In genomic region chr7:36504010-36504875, GRCm38 (mm10) we compare ENCODE assay signal across 16 mouse cellular contexts.
DNase-seq lines count a peak whose midpoint lies in the region; ATAC-seq and TF ChIP-seq lines count a peak whose summit lies in the region.
"Had no signal": no experiment of that assay in that cellular context is flagged by ENCODE, and none has a peak within 500 bp of the region (broad histone marks: within the 10 kb centered on the region; RNA-seq: fewer than 3 reads in every experiment).

No protein-coding gene starts in this region.

- no peak overlapping the region for H3K27ac ChIP-seq in embryonic facial prominence, embryonic 11.5 days (replicated peaks; ENCODE audit: low read depth, low read length)
- H3K27ac ChIP-seq in hindbrain, embryonic 14.5 days: no peak overlapping the region
- H3K27ac ChIP-seq in neural tube, embryonic 15.5 days (replicated peaks): no peak overlapping the region
- no peak overlapping the region for H3K27ac ChIP-seq in layer of hippocampus, adult 2 months
- H3K27ac ChIP-seq: embryonic facial prominence, embryonic 13.5 days; intestine, embryonic 15.5 days; limb, embryonic 12.5 days; liver, embryonic 15.5 days had no signal

- whole genome bisulfite sequencing in embryonic facial prominence, embryonic 11.5 days: 68% methylated on average over 15 of the region's 15 CpGs
- 56% methylated on average over 15 of the region's 15 CpGs for WGBS in hindbrain, embryonic 14.5 days
- WGBS in neural tube, embryonic 15.5 days: 54% methylated on average over 15 of the region's 15 CpGs

- no peaks in the 10 kb centered on the region for H3K36me3 ChIP-seq in embryonic facial prominence, embryonic 11.5 days (replicated peaks; ENCODE audit: control insufficient read depth, insufficient read depth, low read depth, low read length)
- no peaks in the 10 kb centered on the region for H3K36me3 ChIP-seq in hindbrain, embryonic 14.5 days (replicated peaks; ENCODE audit: control insufficient read depth, insufficient read depth)
- H3K36me3 ChIP-seq in neural tube, embryonic 15.5 days: no peaks in the 10 kb centered on the region
- H3K36me3 ChIP-seq: embryonic facial prominence, embryonic 13.5 days; G1E; intestine, embryonic 15.5 days; limb, embryonic 12.5 days; liver, embryonic 15.5 days had no signal

- no peak overlapping the region for H3K4me2 ChIP-seq in embryonic facial prominence, embryonic 11.5 days (ENCODE audit: low read depth, low read length)
- H3K4me2 ChIP-seq in hindbrain, embryonic 14.5 days (replicated peaks): no peak overlapping the region
- H3K4me2 ChIP-seq in neural tube, embryonic 15.5 days: no peak overlapping the region
- H3K4me2 ChIP-seq: embryonic facial prominence, embryonic 13.5 days; intestine, embryonic 15.5 days; limb, embryonic 12.5 days; liver, embryonic 15.5 days had no signal

- DNase-seq in left cerebral cortex, postnatal 4 days: peak; percentile 6
- DNase-seq in left cerebral cortex, postnatal 10 days (ENCODE audit: extremely low spot score in 1 of 2, low spot score in 2 of 2): no peak
- peak; percentile 11 for DNase-seq in embryonic facial prominence, embryonic 11.5 days (ENCODE audit: low spot score)
- no peak for DNase-seq in hindbrain, embryonic 14.5 days (ENCODE audit: low spot score)
- DNase-seq in layer of hippocampus, adult 2 months (ENCODE audit: low spot score in 2 of 2): no peak
- no peak for DNase-seq in natural killer cell, adult 2 months (ENCODE audit: low spot score in 2 of 2)
- DNase-seq: cerebellum, adult 9-10 months; kidney, postnatal 36 days; thymus, postnatal 25 days had no signal

- no peaks in the 10 kb centered on the region for H3K9me3 ChIP-seq in embryonic facial prominence, embryonic 11.5 days (replicated peaks; ENCODE audit: control insufficient read depth, low read length)
- no peaks in the 10 kb centered on the region for H3K9me3 ChIP-seq in hindbrain, embryonic 14.5 days (ENCODE audit: control insufficient read depth, low read length)
- no peaks in the 10 kb centered on the region for H3K9me3 ChIP-seq in neural tube, embryonic 15.5 days (replicated peaks)
- H3K9me3 ChIP-seq: embryonic facial prominence, embryonic 13.5 days; intestine, embryonic 15.5 days; limb, embryonic 12.5 days; liver, embryonic 15.5 days had no signal

- H3K9ac ChIP-seq in embryonic facial prominence, embryonic 11.5 days (replicated peaks; ENCODE audit: low read length): no peak overlapping the region
- H3K9ac ChIP-seq in hindbrain, embryonic 14.5 days: no peak overlapping the region
- no peak overlapping the region for H3K9ac ChIP-seq in neural tube, embryonic 15.5 days (replicated peaks)
- H3K9ac ChIP-seq: embryonic facial prominence, embryonic 13.5 days; intestine, embryonic 15.5 days; limb, embryonic 12.5 days; liver, embryonic 15.5 days had no signal

- intact Hi-C loops in left cerebral cortex, postnatal 4 days (cut with DNase I): no loop called here
- intact Hi-C loops in left cerebral cortex, postnatal 10 days (cut with DNase I): no loop called here

- H3K4me1 ChIP-seq in embryonic facial prominence, embryonic 11.5 days (ENCODE audit: control insufficient read depth, insufficient read depth, low read length): no peaks in the 10 kb centered on the region
- H3K4me1 ChIP-seq in hindbrain, embryonic 14.5 days (replicated peaks; ENCODE audit: control insufficient read depth, insufficient read depth, low read length): peaks cover 8% of the 10 kb centered on the region; the same call in 1 of the 2 replicates
- H3K4me1 ChIP-seq in neural tube, embryonic 15.5 days: peaks cover 6% of the 10 kb centered on the region; the same call in 1 of the 2 replicates
- H3K4me1 ChIP-seq: embryonic facial prominence, embryonic 13.5 days; intestine, embryonic 15.5 days; limb, embryonic 12.5 days; liver, embryonic 15.5 days had no signal

- ATAC-seq in embryonic facial prominence, embryonic 11.5 days (replicated peaks; ENCODE audit: insufficient number of reproducible peaks, low FRiP score, low TSS enrichment, low read depth): peak; percentile 56; the same call in 1 of the 2 replicates
- peak; percentile 57; the same call in 1 of the 2 replicates for ATAC-seq in hindbrain, embryonic 14.5 days (ENCODE audit: low FRiP score)
- ATAC-seq in neural tube, embryonic 15.5 days (ENCODE audit: low FRiP score): peak; percentile 47; the same call in 1 of the 2 replicates
- ATAC-seq in megakaryocyte, adult 5-6 weeks (ENCODE audit: poor library complexity, severe bottlenecking): no peak
- ATAC-seq: intestine, embryonic 15.5 days had no signal

- no peak for TF ChIP-seq CTCF in layer of hippocampus, adult 2 months (conservative IDR thresholded peaks at IDR 0.05)

- H3K4me3 ChIP-seq in embryonic facial prominence, embryonic 11.5 days (ENCODE audit: low read depth, low read length): no peak overlapping the region
- H3K4me3 ChIP-seq in hindbrain, embryonic 14.5 days (replicated peaks; ENCODE audit: low read length): no peak overlapping the region
- no peak overlapping the region for H3K4me3 ChIP-seq in neural tube, embryonic 15.5 days (replicated peaks)
- H3K4me3 ChIP-seq in layer of hippocampus, adult 2 months: no peak overlapping the region
- H3K4me3 ChIP-seq: embryonic facial prominence, embryonic 13.5 days; intestine, embryonic 15.5 days; limb, embryonic 12.5 days; liver, embryonic 15.5 days had no signal

- H3K27me3 ChIP-seq in embryonic facial prominence, embryonic 11.5 days (ENCODE audit: control insufficient read depth, insufficient read depth, low read length): no peaks in the 10 kb centered on the region
- no peaks in the 10 kb centered on the region for H3K27me3 ChIP-seq in hindbrain, embryonic 14.5 days (ENCODE audit: control insufficient read depth, insufficient read depth, low read length)
- H3K27me3 ChIP-seq in neural tube, embryonic 15.5 days (replicated peaks): no peaks in the 10 kb centered on the region
- H3K27me3 ChIP-seq: embryonic facial prominence, embryonic 13.5 days; intestine, embryonic 15.5 days; liver, embryonic 15.5 days had no signal

Comparison
In these comparisons a context has a peak if more than half of its experiments do, and no peak if none do; other contexts are left out.
1. DNase-seq: peak in left cerebral cortex, postnatal 4 days (single experiment) and embryonic facial prominence, embryonic 11.5 days (single experiment); none in left cerebral cortex, postnatal 10 days (0 of 2), hindbrain, embryonic 14.5 days (single experiment), layer of hippocampus, adult 2 months (0 of 2) and natural killer cell, adult 2 months (0 of 2).